Mouse (Mus musculus) lung, adult 2 months (tissue): ENCODE results near the gene Spon1.

Experiments used
- CTCF ChIP-seq: fragments of 200-500 bp; IDR thresholded peaks from 2 replicates; pipeline ENCODE4 v1.5.1; 2011; ENCODE audit warnings: mild to moderate bottlenecking, low read length, control low read depth; ENCODE audit not compliant: insufficient read depth
- POLR2A ChIP-seq: fragments of 200-500 bp; IDR thresholded peaks from 2 replicates; pipeline ENCODE4 v1.6.1; 2011; ENCODE audit warnings: low read depth, mild to moderate bottlenecking, control low read depth, low read length, borderline replicate concordance; ENCODE audit errors: extremely low read depth

- TF ChIP-seq CTCF = no peak
- TF ChIP-seq POLR2A = no peak
Observed at GRCm38 (mm10) chr7:113962078-113962477, 196.3 kb downstream of the Spon1 start.
